Mouse (Mus musculus): Measurements from ENCODE around the gene Elmod1. TPM values are rescaled to one million over a fixed set of nuclear protein-coding genes. Genes with fewer than 3 reads are reported as not detected.

Elmod1 gene
- total RNA-seq, 1 experiment from 2014 or later: 3.7 TPM

- DNase-seq: no peak
Observed at GRCm38 (mm10) chr9:53910331-53910730, 64.8 kb downstream of the Elmod1 start.

- no peak for DNase-seq
Observed at GRCm38 (mm10) chr9:53906798-53907197, 68.3 kb downstream of the Elmod1 start.

GRCm38 (mm10) chr9:53905418-53905817, 69.7 kb downstream of the Elmod1 start:
- no peak for DNase-seq

GRCm38 (mm10) chr9:53903215-53903842, 71.8 kb downstream of the Elmod1 start:
- no peak for DNase-seq

- no peak for DNase-seq
Observed at GRCm38 (mm10) chr9:53899836-53900235, 75.3 kb downstream of the Elmod1 start.

- no peak for DNase-seq
Observed at GRCm38 (mm10) chr9:53895827-53896226, 79.3 kb downstream of the Elmod1 start.

- DNase-seq: peak; percentile 52
Observed at GRCm38 (mm10) chr9:53890075-53890474, 85.0 kb downstream of the Elmod1 start.

GRCm38 (mm10) chr9:53883588-53884280, 91.4 kb downstream of the Elmod1 start:
- DNase-seq: no peak

- DNase-seq: no peak
Observed at GRCm38 (mm10) chr9:53877423-53877822, 97.7 kb downstream of the Elmod1 start.

GRCm38 (mm10) chr9:53873239-53873638, 101.9 kb downstream of the Elmod1 start:
- no peak for DNase-seq

Other genes with a start within 250 kb of the Elmod1 start
- 1.0 TPM in 1 of 2 replicates, not detected in the other for gene Slc35f2, start 203.8 kb downstream of the Elmod1 start, total RNA-seq (2021)
- not detected in 2 replicates for gene Sln, start 125.1 kb downstream of the Elmod1 start, total RNA-seq (2021)
- gene Tnfaip8l3, start 93.1 kb upstream of the Elmod1 start, total RNA-seq (2021): 0.15 TPM in 1 of 2 replicates, not detected in the other